Mouse (Mus musculus) adrenal gland, adult 8-10 months (tissue): Measurements from ENCODE around the gene Manba. TPM values are rescaled to one million over a fixed set of nuclear protein-coding genes. Genes with fewer than 3 reads are reported as not detected.
A peak's percentile ranks its signal among the peaks of the same experiment; 100 is the strongest.
"Not testable (repeated sequence)": the region's sequence is repeated elsewhere in the genome, so short reads cannot be mapped to it uniquely, and the experiment has no call there.

ENCODE experiments used
- DNase-seq: peaks from one replicate; pipeline ENCODE4 v3.0.0; 2022
- total RNA-seq, 4 experiments: library from RNA; stranded (reverse); gene quantifications; 2 replicates each; pipeline ENCODE4 v1.2.4; 2022

The Manba gene
- total RNA-seq, result 10 to 100 TPM; 13.9 to 27.8 (median 18.3) TPM

DNA sequence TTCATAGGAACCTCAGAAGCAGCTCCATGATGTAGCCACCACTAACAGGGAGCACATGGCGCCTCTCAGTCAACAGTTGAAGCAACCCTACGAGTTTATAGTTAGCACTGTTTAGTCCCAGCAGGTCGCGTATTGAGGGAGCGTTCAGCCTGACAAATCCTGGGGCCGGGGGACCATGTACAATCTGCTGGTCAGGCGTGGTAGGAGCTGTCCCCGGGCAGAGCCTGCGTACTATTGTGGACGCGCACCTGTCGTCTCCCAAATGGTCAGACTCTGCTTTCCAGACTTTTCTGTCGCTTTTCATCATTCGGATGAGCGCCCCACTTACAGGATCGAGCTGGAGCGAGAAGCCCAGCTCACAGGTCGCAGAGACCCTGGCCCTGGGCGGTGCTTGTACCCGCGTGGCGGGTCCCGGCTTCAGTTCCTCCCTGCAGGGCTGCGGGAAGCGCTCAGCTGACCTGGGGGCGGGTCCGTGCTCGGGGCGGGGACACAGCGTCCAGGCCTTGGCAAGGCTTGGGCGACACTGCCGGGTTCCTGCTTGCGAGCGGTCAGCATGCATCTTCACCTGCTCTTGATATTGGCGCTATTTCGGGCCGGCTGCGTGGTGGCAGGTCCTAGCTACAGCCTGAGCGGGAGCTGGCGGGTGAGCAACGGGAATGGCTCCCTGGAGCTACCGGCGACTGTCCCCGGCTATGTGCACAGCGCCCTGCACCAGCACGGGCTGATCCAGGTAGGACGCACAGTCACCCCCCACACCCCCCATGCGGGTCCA is at the start of gene Manba:
TSS of gene Manba (plus strand) at position 484 of the 772 bp plus-strand sequence.
- DNase-seq, result peak; percentile 70

DNA sequence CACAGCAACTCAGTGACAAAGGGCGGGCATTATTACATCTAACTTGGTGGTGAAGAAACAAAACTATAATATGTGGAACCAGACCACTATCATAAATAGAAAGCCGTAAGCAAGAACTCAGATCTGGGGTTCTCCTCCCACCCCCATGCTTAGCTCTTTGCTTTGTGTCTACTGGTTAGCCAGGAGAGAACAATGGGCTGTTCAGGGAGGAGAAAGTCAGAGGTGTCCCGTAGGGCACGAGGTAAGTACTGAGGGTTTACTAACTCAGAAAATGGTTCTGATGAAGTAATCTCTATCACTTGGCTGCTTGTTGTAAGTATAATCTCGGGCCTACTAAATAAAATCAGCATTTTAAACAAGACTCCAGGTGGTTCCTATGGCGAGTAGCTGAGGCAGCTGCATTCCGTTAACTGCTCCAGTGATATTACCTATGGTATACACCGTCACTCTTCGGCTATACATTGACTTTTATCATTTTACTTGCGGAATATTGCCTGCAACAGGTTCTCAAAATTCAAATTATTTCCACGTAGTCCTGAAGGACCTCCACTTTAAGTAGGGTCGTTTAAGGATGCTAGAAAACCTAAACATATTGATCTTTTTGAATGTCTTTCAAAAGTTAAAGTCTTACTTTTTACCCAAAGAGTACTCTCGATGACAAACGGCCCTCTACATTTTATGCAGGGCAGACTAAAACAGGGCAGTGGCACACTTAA is 48.4 kb upstream of the Manba start:
- DNase-seq, result no peak

DNA sequence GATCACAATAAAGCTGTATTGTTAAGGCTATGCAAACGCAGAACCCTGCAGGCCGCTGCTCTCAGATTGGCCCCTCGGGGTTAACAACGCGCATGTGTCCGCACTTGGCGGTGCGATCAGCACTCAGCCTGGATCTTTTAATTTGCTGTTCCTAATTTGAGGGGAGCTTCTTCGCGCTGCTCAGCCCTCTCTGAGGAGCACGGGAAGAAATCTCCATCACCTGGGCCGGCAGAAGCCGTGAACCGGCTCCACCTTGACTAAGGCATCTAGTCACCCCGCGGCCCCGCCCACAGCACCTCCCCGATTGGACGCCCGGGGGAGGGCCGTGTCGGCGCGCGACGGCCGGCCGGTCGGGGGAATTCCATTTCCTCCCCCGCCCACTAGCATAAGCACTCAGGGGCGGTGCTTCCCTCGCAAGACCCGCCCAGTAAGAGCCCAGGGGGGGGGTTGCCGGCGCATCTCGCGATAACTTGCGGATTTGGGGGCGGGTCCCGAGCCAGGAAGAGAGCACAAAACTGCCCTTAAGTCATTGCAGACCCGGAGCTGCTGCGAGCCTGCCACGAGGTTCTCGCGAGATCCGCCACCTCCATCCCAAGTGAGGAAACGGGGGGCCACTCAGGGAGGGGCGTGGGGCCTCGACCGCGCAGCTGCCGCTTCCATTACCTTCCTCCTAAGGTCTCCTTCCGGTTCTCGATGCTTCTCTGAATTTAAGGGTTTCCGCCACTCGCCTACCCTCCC is 47.5 kb upstream of the Manba start, which contains the start of gene Ube2d3:
TSS of gene Ube2d3 (plus strand) at position 392 of the 738 bp plus-strand sequence.
- peak; percentile 99 for DNase-seq

DNA sequence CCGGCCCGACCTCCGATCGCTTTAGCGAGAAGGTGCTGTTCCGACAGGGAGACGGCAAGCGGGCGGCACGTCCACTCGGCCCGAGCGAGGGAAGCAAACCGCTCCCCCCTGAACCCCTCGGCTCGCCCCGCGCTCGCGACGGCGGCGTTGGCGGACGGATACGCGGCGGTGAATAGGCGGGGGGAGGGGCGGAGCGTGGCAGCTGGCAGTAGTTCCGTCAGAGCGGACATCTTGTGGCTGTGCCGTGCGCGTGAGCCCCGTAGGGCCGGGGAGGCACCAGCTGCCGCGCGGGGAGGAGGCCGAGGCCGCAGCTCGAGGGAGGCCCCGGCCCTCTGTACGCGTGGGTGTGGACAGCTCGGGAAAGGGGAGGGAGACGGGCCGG is 46.9 kb upstream of the Manba start:
- peak; percentile 89 for DNase-seq

DNA sequence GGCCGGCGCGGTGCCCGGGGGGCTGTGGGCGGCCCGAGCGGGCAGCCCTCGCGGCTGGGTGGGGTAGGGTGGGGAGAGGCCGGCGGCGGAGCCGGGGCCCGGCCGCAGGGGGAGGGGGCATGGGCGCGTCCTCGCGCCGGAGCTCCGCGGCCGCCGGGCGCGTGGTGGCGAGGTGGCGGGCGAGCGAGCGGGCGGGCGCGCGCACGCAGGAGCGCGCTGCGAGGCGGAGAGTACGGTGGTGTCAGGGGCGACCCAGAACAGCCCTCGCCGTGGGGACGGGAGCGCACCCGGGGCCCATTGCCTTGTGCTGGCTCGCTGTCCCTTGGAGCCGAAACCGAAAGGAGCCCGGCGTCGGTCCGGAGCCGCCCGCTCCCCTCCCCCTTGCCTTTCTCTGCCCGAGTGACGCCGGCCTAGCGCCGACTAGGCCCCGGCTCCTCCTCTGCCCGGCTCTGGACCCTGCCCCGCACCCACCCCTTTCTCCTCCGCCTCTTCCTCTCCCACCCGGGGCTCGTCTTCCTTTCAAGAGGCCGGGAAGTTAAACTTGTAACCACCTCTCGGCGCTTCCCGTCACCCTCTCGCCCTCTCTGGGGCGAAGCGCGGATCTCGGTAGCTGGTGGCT is 46.4 kb upstream of the Manba start:
- peak; percentile 79 for DNase-seq

DNA sequence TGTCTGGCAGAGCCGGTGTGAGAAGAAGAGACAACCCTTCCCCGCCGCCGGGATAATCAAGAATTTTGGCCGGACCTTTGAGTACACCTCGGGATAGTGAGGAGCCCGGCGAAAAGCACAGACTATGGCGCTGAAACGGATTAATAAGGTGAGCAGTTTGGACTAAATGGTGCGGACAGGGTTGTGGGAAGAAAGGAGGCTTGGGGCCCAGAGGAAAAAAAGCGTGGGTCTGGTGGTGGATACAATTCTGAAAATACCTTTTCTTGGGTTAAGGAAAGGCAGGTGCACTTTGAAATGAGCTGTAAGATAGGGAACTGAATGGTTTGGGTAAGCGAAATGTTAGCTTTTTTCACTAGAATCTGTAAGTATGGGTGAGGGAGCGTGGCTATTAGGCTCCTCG is 45.8 kb upstream of the Manba start:
- DNase-seq, result no peak

DNA sequence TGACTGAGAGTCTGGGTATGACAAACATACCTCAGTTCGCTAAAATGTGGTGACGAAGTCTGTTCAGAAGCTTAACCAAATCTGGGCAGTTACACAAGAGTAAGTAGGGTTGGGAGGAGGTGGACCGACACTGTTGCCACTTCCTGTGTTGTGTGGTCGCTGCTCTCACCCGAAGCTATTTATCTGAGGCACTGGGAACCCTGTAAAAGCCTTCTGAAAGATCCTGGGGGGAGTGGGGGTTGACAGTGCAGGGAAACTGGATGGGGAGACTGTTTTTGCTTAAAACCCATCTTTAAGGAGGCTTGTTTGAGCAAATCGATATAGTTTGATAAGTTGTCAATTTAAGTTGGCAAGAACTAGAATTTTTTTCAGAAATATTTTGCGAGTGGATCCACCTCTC is 45.2 kb upstream of the Manba start:
- DNase-seq, result peak; percentile 32

DNA sequence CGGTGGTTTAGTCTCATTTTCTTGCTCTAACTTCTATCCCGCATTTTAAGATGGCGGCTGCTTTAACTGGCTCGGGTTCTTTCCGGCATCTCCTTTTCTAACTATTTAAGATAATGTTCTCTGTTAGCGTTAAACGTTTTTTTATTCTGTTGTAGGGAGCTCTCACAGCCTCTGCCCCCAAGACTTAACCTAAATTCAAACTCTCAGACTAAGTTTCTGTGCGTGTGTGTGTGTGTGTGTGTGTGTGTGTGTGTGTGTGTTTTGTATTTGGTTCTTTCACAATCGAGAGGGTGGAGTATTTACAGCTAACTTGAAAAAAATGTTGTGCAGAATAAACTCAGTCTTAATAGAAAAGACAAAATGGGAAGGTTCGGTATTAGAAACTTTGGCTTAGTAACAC is 44.8 kb upstream of the Manba start:
- no peak for DNase-seq

DNA sequence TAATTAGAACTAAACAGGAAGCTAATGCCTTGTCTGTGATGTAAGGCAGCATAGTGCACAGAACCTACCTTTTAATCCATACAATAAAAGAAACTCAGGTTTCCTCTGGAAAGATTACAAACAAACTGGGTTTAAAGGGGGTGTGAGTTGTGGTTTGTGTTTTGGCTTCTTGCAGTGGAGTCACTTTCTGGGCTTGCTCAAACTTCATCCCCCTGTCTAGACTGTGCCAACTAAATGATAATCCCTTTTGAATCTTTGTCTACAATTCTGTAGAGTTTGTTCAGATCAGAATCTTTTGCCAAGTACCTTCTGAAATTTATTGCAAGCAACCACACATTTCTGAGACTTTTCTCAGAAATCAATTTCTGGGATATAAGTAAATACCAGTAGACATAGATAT is 40.5 kb upstream of the Manba start:
- DNase-seq, result no peak

DNA sequence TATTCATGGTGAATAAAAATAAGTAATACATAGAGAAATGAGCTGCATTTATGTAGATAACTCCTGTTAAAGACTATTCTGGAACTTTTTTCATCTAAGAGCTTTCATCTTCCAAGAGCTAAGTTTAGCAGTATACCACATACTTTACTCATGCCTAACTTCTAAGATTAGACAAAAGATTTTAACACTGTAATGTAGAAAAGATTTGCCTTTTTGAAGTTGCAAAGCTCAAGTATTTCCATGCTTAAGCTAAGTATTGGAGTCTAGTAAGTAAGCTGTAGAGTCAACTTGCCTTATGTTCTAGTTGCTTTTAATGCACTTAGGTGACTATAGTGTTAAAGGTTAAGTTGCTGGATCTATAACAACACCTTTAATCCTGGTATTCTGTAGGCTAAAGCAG is 26.4 kb upstream of the Manba start:
- DNase-seq, result no peak

DNA sequence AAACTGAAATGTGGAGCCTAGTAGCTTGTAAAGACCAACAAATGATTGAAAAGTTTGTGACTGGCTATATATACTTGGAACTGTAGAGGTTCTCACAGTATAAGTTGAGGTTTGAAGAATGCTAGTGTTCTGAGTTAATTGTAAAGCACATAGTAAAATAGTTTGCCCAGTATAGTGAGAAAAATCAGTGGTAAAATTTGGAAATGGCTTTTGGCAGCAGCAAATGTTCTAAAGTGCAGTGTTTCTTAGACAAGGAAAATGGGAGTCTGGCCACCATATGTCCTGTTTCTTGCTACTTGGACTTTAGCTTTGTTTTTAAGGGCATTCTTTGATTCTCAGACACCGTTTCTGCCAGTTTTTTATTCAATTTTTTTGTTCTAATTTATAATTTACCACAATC is 17.0 kb upstream of the Manba start:
- no peak for DNase-seq

DNA sequence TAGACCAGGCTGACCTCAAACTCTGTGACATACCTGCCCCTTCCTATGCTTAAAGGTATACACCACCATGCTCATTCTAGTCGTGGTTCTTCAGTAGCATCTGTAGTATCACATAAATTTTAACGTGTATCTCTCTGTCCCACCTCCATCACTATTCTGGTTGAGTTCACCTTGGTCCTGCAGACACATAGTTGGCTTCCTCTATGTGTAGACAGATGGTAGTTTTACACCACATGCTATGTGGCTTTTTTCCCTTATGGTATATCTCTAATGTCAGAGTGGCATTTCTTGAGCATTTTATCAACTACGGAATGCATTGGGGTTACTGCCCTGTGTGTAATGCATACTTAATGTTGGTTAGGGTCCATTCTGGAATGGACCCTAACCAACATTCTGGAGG is 16.3 kb upstream of the Manba start:
- DNase-seq, result no peak

DNA sequence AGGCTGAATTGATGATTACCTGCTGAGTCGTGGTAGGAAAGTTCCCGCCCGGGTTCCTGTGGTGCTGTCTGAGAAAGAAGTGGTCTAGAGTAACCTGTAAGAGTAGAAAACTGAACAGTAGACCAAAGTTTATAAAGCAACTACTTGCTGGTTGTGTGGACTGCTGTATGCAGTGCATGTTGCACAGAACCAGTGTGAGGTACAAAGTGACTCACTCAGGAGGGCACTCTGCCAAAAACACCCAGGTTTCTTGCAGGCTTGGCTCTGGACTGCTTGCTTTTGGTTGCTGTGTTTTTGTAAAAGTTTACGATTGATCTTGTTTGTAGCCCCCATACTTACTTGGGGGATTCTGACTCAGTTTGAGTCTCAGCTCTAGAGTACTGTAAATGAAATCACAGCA is 15.4 kb upstream of the Manba start:
- peak; percentile 83 for DNase-seq

DNA sequence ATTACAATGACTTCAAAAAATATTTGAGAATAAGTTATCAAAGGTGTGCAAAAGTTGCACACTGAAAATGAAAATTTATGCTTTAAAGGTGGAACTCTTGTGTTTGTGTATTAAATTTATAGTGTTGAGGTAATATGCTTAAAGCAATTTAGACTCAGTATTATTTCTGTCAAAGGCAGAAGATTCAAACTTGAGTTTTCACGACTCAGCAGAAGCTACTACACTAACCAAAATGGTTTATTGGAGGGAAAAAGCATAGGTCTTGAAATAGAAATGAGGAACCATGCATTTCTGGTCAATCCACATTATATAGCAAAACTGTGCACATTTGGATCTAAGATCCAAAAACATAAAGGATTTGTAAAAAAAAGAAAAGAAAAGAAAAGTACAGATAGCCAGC is 14.6 kb upstream of the Manba start:
- DNase-seq, result no peak

DNA sequence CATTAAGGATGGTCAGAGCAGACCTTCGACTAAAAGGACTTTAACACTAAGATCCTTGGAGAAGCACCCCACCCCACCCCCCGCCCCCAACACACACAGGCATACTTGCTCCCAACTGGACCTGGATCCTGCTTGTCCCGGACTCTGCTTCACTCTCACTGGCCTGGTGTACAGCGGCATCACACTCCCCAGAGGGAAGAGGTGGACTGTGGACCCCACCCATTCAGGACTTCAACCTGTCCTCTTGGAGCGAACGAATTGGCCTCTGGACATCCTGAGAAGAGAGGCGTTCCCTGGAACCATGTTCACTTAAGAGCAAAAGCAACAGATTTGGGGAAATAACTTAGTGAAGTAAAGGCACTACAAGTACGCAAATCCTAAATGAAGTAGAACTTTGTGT is 10.4 kb upstream of the Manba start:
- DNase-seq, result no peak

DNA sequence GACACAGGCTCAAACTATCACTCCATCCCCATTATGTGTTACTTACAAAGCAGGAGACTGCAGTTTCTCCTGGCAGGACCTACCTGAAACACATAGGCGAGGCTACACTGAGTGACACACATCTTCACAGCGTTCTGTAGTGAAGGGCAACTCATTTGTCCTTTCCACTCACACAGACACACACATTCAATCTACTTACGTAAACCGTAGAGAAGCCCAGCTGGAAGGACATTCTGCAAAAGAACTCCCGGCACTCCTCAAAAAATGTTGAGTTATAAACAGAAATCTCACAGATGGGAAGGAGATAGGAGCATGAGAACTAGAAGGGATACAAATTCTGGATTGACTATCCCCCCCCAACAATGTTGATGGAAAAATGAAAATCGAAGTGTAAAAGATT is 9.1 kb upstream of the Manba start:
- DNase-seq, result no peak

DNA sequence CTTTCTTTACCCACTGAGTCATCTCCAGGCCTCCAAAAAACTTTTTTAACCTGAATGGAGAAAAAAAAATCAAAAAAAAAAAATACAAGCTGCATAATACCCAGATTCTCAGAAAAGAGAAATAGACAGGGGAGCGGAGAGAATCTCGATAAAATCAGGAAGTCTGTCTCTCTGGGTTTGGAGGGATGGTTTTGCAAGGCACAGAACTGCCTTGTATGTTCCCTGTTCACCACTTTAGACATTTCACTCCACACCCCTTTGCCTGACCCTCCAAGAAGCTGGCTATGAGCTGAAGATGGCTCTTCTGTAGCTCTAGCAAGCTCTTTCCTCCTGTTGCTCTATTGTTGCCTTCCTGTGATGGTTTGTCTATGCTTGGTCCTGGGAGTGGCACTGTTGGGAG is 8.4 kb upstream of the Manba start:
- no peak for DNase-seq

DNA sequence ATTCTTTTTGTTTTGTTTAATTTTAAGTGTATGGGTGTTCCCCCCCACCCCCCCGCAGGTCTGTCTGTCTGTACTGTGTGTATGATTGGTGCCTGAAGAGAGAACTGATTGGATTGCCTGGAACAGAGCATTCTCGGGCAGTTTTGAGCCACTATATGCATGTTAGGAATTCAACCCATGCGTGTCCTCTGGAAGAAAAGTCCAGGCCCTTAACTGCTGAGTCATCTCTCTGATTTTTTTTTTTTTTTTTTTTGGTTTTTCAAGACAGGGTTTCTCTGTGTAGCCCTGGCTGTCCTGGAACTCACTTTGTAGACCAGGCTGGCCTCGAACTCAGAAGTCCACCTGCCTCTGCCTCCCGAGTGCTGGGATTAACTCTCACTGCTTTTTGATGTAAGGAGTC is 6.3 kb upstream of the Manba start:
- not testable (repeated sequence) for DNase-seq

DNA sequence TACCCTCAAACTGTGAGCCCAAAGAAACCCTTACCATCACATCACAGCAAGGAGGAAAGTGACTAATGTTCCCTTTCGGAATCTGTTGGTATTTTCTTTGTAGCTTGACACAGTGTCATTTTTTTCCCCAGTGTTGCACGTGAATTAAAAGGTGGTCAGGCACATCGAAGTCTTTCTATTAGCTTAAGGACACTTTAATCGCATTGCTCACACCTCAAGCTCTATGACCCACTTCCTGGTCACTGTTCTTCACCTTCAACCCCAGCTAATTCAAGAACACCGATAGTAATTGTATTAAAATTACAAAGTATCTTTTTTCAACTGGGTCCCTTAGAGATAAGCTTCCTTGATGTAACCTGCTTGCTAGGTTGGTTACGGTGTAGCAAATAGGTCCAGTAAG is 4.6 kb upstream of the Manba start:
- no peak for DNase-seq

DNA sequence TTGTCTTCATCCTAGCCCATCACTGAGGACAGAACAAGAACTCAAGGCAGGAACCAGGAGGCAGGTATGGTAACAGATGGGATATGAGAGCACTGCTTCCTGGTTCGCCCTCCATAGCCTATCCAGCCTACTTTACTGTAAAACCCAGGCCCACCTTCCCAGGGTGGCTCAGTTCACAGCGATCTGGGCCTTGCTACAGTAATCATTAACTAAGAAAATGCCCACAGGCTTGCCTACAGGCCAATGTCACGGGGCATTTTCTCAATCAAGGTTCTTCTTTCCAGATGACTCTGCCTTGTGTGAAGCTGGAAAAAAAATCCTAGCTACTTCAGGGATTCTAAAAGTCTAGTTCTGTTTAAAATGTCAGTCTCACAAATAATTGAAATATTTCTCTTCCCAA is 3.8 kb upstream of the Manba start:
- DNase-seq, result no peak

DNA sequence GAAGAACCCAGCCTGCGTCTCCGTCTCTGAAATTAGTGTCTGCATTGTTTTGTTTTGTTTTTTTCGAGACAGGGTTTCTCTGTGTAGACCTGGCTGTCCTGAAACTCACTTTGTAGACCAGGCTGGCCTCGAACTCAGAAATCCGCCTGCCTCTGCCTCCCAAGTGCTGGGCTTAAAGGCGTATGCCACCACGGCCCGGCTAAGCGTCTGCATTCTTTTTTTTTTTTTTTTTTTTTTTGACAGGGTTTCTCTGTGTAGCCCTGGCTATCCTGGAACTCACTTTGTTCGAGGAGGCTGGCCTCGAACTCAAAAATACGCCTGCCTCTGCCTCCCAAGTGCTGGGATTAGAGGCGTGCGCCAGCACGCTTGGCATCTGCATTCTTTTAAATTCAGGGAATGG is 761 bp upstream of the Manba start:
- DNase-seq, result not testable (repeated sequence)

DNA sequence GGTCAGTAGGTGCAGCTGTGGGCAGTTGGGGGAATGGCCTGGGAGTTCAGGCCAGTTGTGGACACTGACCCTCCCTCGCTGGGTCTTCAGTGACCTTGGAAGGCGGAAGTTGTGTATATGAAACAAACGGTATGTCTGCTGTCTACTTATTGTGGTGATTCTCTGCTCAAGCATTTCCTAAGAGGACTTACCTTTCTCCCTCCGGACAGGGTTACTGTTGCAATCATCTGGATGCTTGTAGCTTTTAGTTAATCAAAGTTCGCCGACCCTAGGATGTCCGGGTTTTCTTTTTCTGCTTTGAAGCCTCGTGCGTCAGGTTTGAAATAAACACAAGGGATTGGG is 460 bp downstream of the Manba start:
- DNase-seq, result no peak

DNA sequence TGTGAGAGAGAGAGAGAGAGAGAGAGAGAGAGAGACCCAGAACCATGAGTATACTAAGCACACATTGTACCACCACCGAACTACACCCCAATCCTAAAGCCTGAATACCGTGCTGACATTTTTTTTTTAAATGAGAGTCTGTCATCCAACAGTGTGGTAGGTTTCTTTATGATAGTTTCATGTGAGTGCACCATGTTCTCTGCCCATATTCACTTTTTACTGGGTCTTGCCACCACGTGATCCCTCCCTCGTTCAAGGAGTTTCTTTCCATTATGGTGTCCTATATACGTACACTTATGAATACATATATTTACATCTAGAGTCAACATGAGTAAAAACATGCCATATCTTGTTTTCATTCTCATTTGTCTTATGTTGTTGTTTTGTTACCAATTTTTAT is 940 bp downstream of the Manba start:
- DNase-seq, result no peak
